Mouse (Mus musculus) olfactory bulb, adult 2 months (tissue): ENCODE data around the gene D430041D05Rik. TPM values are rescaled to one million over a fixed set of nuclear protein-coding genes. Genes with fewer than 3 reads are reported as not detected.

Source experiments
- H3K27ac ChIP-seq: fragments of 200-500 bp; 2 replicates; pipeline ENCODE4 v1.5.1; 2012; ENCODE audit warnings: low read depth, low read length; ENCODE audit not compliant: insufficient read depth
- H3K4me1 ChIP-seq: fragments of 200-500 bp; 2 replicates; pipeline ENCODE4 v1.6.1; 2012; ENCODE audit warnings: low read length; ENCODE audit not compliant: control insufficient read depth, insufficient read depth
- H3K4me3 ChIP-seq: fragments of 200-500 bp; 2 replicates; pipeline ENCODE4 v1.5.1; 2012; ENCODE audit warnings: mild to moderate bottlenecking, low read depth, low read length, moderate library complexity; ENCODE audit not compliant: insufficient read depth
- CTCF ChIP-seq: fragments of 200-500 bp; IDR thresholded peaks from 2 replicates; pipeline ENCODE4 v1.5.1; 2012; ENCODE audit warnings: low read depth, mild to moderate bottlenecking, low read length, moderate library complexity; ENCODE audit not compliant: insufficient read depth
- POLR2A ChIP-seq: fragments of 200-500 bp; IDR thresholded peaks from 2 replicates; pipeline ENCODE4 v1.6.1; 2012; ENCODE audit warnings: mild to moderate bottlenecking, low read depth, low read length, moderate library complexity; ENCODE audit not compliant: insufficient read depth
- WGBS: fragments of 180-500 bp; shearing (Covaris S2); methylation state at CpG from one replicate; pipeline ENCODE4 v1.1.7; 2018; 5-methylcytosine and 5-hydroxymethylcytosine counted together
- polyA plus RNA-seq: library from polyadenylated mRNA; stranded (reverse); fragments of >200 nt; gene quantifications from 2 replicates; pipeline ENCODE4 v1.2.4, GENCODE M21; 2012; ENCODE audit warnings: low replicate concordance; ENCODE audit not compliant: missing spikeins, insufficient read depth, insufficient read length

D430041D05Rik gene
- polyA plus RNA-seq = not detected in 2 replicates

- TF ChIP-seq POLR2A = no peak
- no peak for TF ChIP-seq CTCF
- 65% methylated on average over 4 of the region's 4 CpGs for WGBS
- Histone ChIP-seq H3K4me3 (peak within 1 kb of the TSS; percentile 65), H3K4me1 (peaks cover 9% of the 10 kb centered on the region), H3K27ac (peak within 1 kb of the TSS; percentile 28; the same call in 1 of the 2 replicates)
These were observed at the start of gene D430041D05Rik for GRCm38 (mm10) chr2:104410963-104411545. Gene D430041D05Rik, minus strand, starts transcription at chr2:104411013.

DNA sequence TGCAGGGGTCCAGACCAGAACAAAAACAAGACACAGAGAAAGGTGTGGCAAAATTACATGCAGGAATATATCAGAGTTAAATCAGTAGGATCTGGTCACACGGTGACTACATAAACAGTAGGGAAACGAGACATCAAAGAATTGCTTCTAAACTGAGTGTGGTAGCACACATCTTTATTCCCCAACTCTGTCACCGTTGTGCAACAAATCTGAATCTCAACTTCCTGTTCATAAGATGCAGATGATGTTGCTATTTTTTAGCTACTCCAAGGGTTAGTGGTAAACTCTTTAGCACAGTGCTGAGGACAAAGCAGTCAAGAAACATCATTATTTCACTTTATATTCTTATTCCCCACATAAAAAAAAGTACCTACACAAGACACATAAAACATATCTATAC, 49.2 kb upstream of the D430041D05Rik start:
- Histone ChIP-seq H3K4me1 (peaks cover 7% of the 10 kb centered on the region), H3K4me3 (no peak overlapping the region), H3K27ac (no peak overlapping the region)
- WGBS = 53% methylated on average over 3 of the region's 3 CpGs
- TF ChIP-seq POLR2A (no peak), CTCF (no peak)

GRCm38 (mm10) chr2:104458569-104459332, 47.9 kb upstream of the D430041D05Rik start:
- no peak overlapping the region for H3K4me3 ChIP-seq
- no peak for TF ChIP-seq CTCF
- TF ChIP-seq POLR2A = no peak

DNA sequence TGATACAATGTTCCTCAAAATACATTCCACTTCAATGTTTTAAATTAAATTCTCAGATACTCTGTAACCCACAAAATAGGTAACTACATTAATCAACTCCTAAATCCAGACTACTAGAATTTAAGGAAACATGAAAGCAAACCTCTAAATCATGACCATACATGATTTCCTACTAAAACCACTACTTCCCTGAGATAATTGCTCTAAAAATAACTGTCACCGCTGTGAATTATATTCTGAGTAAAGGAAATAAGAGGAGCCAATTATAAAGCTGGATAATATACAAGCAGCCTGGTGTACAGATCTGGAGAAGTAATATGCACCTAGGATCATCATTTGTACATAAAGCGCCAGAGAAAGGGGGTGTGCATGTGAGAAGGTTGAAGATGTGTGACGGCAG, 46.3 kb upstream of the D430041D05Rik start:
- Histone ChIP-seq H3K4me3 (no peak overlapping the region), H3K27ac (no peak overlapping the region), H3K4me1 (peaks cover 5% of the 10 kb centered on the region; the same call in 1 of the 2 replicates)
- TF ChIP-seq CTCF (no peak), POLR2A (no peak)
- 62% methylated on average over 3 of the region's 3 CpGs for WGBS

More at GRCm38 (mm10) chr2:104458569-104459332, 47.9 kb upstream of the D430041D05Rik start:
- whole genome bisulfite sequencing = 73% methylated on average over 8 of the region's 8 CpGs
- Histone ChIP-seq H3K4me1 (peaks cover 7% of the 10 kb centered on the region), H3K27ac (no peak overlapping the region)

DNA sequence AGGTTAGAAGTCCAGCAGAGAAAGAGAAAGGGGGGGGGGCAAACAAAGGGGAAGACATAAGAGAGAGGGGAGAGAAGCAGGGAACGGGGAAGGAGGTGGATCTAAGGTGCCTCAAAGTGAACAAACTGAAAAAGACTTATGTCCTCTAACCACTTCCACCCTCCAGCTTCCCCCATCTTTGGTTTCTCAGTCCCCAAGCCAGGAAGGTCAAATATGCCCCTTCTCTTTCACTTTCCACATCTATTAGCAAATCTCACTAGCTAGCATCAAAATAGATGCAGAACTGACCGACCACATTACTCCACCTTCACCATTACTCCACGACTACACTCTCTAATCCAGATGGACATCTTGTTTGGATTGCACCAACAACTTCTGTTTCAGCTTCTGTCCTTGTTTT, 39.9 kb upstream of the D430041D05Rik start:
- H3K4me1 ChIP-seq = no peaks in the 10 kb centered on the region
- H3K4me3 ChIP-seq = no peak overlapping the region
- TF ChIP-seq CTCF = no peak
- no peak for TF ChIP-seq POLR2A
- no peak overlapping the region for H3K27ac ChIP-seq
- WGBS = 76% methylated on average over 3 of the region's 3 CpGs

DNA sequence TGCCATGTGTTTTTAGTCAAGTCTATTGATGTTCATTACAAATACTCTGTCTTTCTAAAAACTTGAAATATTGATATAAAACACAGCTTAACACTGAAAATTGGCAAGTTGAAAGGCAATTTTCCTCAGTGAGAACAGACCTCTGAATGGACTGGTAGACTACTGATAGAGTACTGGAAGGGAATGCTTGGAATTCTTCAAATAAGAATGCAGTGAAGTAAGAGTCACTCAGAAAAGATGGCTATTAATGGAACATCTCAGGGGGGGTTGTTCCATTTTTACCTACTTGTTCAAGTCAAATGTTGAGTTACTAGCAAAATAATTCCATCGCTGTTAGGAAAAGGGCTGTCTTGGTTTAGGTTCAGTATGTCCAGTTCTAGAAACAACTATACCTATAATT, 38.4 kb upstream of the D430041D05Rik start:
- Histone ChIP-seq H3K4me1 (no peaks in the 10 kb centered on the region), H3K4me3 (no peak overlapping the region), H3K27ac (no peak overlapping the region)
- 82% methylated on average over 1 of the region's 1 CpGs for WGBS
- TF ChIP-seq POLR2A (no peak), CTCF (no peak)

DNA sequence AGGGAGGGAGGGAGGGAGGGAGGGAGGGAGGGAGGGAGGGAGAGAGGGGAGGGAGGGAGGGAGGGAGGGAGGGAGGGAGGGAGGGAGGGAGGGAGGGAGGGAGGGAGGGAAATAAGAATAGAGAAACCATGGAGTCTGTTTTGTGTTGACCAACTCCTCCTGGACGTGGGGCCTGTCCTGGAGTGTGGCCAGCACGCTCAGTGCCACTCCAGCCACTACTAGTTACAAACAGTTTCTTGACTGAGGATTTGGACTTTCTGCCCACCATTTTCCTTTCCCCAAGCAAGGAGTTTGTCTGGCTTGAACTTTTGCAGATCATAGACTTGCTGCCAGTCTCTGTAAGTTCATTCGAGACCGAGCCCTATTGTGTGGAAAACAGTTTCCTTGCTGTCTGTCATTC, 37.4 kb upstream of the D430041D05Rik start:
- Histone ChIP-seq H3K4me3 (no peak overlapping the region), H3K27ac (no peak overlapping the region), H3K4me1 (no peaks in the 10 kb centered on the region)
- no peak for TF ChIP-seq POLR2A
- no peak for TF ChIP-seq CTCF
- WGBS = 71% methylated on average over 4 of the region's 4 CpGs

- TF ChIP-seq CTCF (no peak), POLR2A (no peak)
- Histone ChIP-seq H3K27ac (no peak overlapping the region), H3K4me3 (no peak overlapping the region), H3K4me1 (no peaks in the 10 kb centered on the region)
- WGBS = 29% methylated on average over 1 of the region's 1 CpGs
These were observed 35.2 kb upstream of the D430041D05Rik start for GRCm38 (mm10) chr2:104446016-104446415.

DNA sequence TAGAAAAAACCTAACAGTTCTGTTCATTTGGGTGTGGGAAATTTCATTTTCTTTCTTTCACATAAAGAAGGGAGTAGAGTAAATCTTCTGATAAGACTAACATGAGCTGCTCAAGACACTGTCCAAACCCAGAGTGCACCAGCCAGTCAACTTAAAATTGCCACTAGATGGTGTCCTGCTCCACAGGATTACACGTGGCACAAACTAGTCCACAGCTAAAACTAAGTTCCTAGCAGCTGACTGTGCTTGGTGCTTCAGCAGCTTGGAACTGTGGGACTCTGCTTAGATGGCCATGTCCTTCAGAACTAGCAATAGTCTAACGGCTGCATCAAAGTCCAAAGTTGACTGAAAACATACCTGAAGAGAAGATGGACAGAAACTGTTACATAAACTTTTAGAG, 34.0 kb upstream of the D430041D05Rik start:
- WGBS = 27% methylated on average over 2 of the region's 2 CpGs
- no peak for TF ChIP-seq POLR2A
- TF ChIP-seq CTCF = no peak
- H3K4me1 ChIP-seq = no peaks in the 10 kb centered on the region
- H3K4me3 ChIP-seq = no peak overlapping the region
- H3K27ac ChIP-seq = no peak overlapping the region
